Mouse (Mus musculus): Measurements from ENCODE around the gene Spry1.

DNA sequence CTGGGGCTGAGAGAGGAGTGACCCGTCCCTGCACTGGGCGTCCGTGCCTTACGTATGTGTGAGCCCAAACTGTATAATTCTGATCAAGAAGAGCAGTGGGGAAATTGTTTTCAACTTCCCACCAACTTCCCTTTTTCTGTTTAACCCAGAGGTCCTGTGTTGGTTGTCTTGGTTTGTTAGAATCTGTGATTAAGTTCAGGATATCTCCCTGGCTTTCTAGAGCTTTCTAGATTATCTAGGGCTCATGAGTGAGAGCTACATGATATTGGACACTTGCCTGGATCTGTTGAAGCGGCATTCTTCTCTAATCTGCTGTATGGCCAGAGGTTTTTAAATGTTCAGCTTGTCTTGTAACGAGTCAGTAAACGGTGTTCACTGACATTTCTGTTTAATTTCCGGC is 53.8 kb downstream of the Spry1 start:
- TF ChIP-seq CTCF (IDR thresholded peaks at IDR 0.05; ENCODE audit: insufficient read depth, low read depth, low read length) (no peak), POLR2A (IDR thresholded peaks at IDR 0.05; ENCODE audit: insufficient read depth, low read depth, low read length) (no peak)
